Mouse (Mus musculus): ENCODE results near the gene Crygc. TPM values are rescaled to one million over a fixed set of nuclear protein-coding genes. Genes with fewer than 3 reads are reported as not detected.

Crygc gene
- polyA plus RNA-seq (2017; shearing (Covaris generic)), result not detected

GRCm38 (mm10) chr1:65073589-65073988 lies at the start of gene Crygc:
Gene Crygc (minus strand): TSS chr1:65073689.

DNA sequence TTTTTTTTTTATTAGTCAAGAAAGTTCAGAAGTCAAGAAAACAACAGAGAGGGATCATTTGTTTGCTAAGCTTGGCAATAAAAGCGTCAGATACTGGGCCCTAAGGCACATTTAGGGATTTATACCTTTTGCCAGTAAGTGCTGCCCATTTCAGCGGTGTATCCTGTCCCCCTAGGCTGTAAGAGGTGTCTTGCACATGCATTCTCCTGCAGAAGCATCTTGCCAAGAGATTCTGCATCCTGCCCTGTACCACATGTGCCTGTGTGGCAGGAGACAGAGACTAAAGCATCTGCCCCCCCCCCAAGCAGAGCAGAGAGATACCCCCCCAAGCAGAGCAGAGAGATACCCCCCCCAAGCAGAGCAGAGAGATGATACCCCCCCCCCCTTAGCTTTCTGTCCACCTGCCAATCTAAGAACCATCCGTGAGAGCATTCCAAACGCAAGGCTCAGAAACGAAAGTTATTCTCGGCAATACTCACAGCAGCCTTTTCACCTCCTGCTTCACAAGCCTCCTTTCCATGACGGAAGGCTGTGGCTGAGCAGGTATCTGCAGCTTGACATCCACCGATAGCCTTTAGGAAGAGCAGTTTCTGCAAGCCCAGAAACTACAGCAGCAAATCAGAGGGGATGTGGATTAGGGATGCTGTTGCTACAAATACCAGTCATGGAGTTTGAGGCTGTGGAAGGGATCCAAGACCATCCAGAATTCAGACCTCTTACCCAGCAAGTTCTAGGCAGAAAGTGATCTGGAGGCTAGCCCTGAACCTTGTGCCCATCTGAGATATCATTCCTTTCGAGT lies 49.3 kb upstream of the Crygc start, which contains the start of gene D630023F18Rik:
Gene D630023F18Rik (minus strand): TSS at position 641 of the 799 bp plus-strand sequence.

DNA sequence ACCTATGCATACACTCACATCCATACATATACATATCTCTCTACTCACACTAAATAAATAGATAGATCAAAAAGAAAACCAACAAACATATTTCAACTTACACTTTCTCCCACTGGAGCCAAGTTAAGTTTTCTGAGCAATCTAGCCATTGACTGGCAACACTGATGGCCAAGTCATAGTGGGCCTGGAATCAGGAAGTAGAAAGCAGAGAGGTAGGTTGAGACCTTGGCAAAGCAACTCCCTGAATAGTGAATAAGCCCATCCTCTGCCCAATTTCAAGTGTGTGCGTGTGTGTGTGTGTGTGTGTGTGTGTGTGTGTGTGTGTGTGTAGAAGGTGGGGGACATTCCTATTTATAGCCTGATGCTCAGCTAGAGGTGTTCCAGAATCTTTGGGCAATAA lies 45.9 kb upstream of the Crygc start, which contains the start of gene Gm28845:
Gene Gm28845 (minus strand): TSS at position 121 of the 400 bp plus-strand sequence.

DNA sequence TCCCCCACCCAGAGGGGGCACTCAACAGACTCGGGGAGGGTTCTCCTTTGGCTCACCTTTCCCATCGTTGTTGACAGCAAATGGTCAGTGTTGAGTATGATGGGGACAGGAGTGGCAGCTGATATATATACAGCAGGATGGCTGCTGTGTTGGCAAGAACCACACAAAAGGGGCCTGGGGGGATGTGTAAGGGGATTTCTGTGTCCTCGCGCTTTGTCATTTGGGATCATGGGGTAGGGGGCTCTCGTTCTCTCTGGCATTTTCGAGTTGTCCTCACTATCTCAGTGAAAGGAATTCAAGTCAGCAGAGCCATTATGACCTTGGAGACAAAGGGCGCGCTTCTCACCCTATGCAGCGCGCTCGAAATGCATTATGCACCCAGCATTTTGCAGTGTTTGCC lies 29.8 kb upstream of the Crygc start, which contains the start of gene Cryga:
Gene Cryga (minus strand): TSS at position 101 of the 400 bp plus-strand sequence.

DNA sequence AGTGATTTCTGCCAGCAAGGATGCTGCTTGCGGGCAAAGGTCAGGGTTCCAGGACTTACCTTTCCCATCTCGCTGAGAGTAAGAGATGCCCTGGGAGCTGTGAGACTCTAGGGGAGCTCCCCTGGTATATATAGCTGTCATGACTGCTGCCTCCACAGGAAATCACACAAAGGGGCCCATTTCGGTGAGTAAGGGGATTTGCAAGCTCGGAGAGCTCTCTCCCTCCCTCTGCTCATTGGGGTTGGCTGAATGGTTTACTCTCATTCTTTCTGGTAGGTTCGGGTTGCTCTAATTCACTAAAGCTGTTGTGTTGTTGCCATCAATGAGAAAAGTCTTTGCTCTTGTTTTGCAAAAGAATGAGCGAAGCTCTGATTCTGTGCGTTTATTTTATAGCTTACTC lies 8.7 kb upstream of the Crygc start, which contains the start of gene Crygb:
Gene Crygb (minus strand): TSS at position 101 of the 400 bp plus-strand sequence.

DNA sequence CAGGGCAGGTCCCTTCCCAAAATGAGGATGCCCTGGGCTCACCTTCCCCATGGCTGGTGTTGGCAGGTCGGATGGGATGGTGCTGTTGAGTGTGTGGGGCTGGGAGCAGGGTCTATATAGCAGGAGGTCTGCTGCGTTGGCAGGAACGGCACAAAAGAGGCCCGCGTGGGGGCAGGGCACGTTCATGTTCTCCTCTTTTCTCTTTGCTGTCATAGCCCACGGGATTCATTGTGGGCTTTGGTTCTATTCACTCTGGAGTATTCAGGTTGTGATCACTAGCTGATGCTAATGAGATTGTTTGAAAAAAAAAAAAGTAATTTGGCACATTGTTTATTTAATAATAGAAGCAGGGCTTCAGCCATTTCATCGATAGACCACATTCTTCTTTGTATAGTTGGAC lies 10.1 kb downstream of the Crygc start, which contains the start of gene Crygd:
Gene Crygd (minus strand): TSS at position 101 of the 400 bp plus-strand sequence.

DNA sequence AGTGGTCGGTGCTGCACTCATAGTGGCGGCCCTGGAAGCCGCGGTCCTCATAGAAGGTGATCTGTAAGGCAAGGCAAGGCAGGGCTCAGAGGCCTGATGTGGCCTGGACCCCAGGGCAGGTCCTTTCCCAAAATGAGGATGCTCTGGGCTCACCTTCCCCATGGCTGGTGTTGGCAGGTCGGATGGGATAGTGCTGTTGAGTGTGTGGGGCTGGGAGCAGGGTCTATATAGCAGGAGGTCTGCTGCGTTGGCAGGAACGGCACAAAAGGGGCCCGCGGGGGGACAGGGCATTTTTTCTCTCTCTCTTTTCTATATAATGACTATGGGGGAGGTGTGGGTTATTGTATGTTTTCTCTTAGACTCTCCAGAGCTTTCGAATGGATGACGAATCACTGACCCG lies 22.5 kb downstream of the Crygc start, which contains the start of gene Cryge:
Gene Cryge (minus strand): TSS at position 198 of the 400 bp plus-strand sequence.

DNA sequence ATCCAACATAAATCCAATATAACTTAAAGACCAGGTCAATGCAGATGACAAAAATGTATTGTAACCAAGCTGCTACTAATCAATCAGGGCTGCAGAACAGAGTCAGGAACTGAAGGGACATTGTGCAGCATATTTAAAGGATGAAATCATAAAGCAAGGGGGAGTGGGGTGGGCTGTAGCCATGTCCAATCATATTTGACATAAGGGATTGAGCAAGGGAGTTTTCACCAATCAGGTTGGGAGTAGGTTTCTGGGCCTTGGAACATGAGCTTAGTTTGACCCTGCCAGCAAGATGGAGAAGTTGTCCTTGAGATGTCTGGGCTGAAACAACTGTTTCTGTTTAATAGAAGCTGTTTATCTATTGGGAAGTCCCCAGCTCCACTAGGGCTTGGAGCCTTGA lies 40.8 kb downstream of the Crygc start, which contains the start of gene Akr1cl:
Gene Akr1cl (minus strand): TSS at position 119 of the 400 bp plus-strand sequence.

Other genes with a start within 250 kb of the Crygc start
- gene Plekhm3, start 116.9 kb downstream of the Crygc start, polyA plus RNA-seq (2017; shearing (Covaris generic)), result 26.8 TPM
- 0.93 TPM for gene Akr1cl, start 40.9 kb downstream of the Crygc start, polyA plus RNA-seq (2017; shearing (Covaris generic))
- gene Cryge, start 22.5 kb downstream of the Crygc start, polyA plus RNA-seq (2017; shearing (Covaris generic)), result not detected
- gene Crygd, start 10.2 kb downstream of the Crygc start, polyA plus RNA-seq (2017; shearing (Covaris generic)), result not detected
- gene Crygb, start 8.6 kb upstream of the Crygc start, polyA plus RNA-seq (2017; shearing (Covaris generic)), result not detected
- gene Cryga, start 29.7 kb upstream of the Crygc start, polyA plus RNA-seq (2017; shearing (Covaris generic)), result not detected
- gene Gm28845, start 45.9 kb upstream of the Crygc start, polyA plus RNA-seq (2017; shearing (Covaris generic)), result not detected
- gene D630023F18Rik, start 49.5 kb upstream of the Crygc start, polyA plus RNA-seq (2017; shearing (Covaris generic)), result not detected
- gene Idh1, start 112.8 kb upstream of the Crygc start, polyA plus RNA-seq (2017; shearing (Covaris generic)), result 5.0 TPM
- 27.1 TPM for gene Pikfyve, start 113.0 kb upstream of the Crygc start, polyA plus RNA-seq (2017; shearing (Covaris generic))
- not detected for gene Pth2r, start 208.4 kb upstream of the Crygc start, polyA plus RNA-seq (2017; shearing (Covaris generic))

Measured in naive thymus-derived CD4-positive, alpha-beta T cell, adult 5 months (primary cell).